Mouse (Mus musculus) ES-CJ7 (cell line): ENCODE data around the gene Kcne3.
A peak's percentile ranks its signal among the peaks of the same experiment; 100 is the strongest.

Source experiments
- DNase-seq: peaks from one replicate; pipeline ENCODE4 v3.0.0; 2011; ENCODE audit warnings: low read depth, low spot score

The Kcne3 gene

GRCm38 (mm10) chr7:100176269-100176668, at the start of gene Kcne3:
Gene Kcne3 (plus strand): TSS chr7:100176502.
- DNase-seq, result no peak

DNA sequence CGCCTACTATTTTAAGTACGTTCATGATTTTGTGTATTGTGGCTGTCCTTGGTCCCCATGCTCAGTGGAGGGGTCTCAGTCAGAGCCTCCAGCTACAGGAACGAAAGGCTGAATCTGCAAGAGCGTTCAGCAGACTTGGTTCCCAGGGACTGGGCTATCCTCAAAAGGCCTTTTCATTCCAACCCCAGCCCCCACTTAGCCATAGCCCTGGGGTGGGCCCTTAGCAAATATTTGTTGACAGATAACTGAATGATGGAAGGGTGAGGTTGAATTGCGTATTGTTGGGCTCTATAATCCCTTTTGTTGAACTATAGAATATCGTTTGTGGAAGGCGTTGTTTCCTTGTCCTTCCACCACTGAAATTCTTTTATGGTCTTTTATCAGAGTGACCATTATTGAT, 49.8 kb upstream of the Kcne3 start:
- no peak for DNase-seq

DNA sequence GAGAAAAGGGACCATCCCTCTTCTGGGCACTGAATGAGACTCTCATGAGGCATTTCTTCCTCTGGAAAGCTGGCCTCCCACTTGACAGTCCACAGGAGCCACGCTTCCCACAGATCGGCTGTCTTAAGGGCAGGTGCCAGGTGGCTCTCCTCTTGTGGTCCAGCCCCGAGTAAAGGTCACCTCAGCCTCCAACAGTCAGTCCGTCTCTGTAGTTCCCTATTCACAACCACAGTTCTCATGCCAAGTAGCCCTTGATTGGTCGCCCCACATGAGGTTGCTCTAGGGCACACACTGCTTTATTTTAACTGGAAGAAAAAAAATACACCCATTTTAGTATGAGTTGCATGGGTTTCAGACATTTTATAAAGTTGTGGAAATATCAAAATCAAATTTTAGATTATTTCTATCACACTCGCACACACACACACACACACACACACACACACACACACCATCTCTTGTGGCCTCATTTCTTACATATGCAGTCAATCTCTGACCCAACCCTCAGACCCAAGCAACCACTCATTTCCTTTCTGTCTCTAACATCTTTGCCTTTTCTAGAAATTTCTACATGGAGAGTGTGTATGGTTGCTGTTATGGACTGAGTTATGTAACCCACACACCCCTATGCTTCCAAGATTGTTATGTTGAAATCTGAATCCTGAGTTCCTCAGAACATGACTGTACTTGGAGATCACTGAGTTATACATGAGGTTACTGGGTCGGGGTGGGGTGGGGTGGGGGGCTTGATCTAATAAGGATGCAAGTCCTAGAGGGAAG, 47.9 kb upstream of the Kcne3 start:
- no peak for DNase-seq

- DNase-seq, result no peak
Measured at GRCm38 (mm10) chr7:100130592-100130991, 45.7 kb upstream of the Kcne3 start.

DNA sequence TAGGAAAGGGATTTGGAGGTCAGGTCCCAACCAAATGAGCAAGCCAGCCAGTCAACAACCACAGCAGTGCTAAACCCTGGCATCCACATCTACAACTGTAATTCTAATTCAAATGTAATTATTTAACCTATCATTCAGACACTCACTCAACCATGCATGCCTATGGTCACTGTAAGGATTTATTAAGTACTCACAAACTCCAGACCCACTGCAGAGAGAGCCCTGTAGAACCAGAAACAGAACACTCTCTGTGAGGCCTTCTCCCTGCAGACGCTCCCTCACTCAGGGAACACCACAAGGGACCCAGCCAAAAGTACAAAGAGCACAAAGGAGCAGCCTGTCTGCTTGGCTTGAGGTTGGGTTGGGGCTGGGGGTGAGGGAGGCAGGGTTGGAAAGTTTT, 43.9 kb upstream of the Kcne3 start:
- DNase-seq, result no peak

GRCm38 (mm10) chr7:100137038-100137437, 39.3 kb upstream of the Kcne3 start:
- no peak for DNase-seq

DNA sequence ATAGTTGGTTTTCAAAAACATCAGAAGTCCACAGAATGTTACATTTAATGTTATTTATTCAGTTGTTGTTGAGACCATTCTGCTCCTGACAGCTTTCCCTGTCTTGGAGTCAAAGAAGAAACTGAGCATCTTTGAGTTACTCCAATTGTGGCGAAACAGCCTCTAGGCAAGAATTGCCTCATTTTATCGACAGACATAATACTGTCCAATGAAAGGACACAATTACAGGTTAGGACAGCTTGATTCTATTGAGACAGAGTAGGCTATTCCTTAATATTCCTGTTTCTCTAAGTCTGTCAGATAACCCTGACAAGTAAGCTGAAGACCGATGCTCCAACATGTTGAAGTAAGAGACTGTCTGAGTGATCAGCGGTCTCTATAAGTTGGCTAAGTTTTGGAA, 38.2 kb upstream of the Kcne3 start:
- DNase-seq, result no peak

GRCm38 (mm10) chr7:100140591-100140990, 35.7 kb upstream of the Kcne3 start:
- DNase-seq, result no peak

DNA sequence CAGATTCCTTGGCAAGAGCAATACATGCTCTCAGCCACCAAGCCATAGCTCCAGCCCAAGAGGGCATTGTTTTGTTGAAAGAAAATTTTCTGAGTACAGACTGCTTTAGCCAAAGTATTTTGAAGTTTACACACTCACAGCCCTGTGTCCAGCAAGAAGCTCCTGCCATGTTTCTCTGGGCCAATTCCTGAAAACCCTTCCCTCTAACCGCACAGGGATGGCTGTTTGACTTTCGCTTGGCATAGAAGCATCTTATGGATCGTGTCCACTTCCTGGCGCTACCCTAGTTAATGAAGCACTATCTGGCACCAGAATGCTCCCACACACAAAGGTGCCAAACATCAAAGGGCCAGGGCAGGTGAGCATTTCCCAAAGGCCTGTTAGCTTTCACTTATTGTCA, 27.7 kb upstream of the Kcne3 start:
- no peak for DNase-seq

- no peak for DNase-seq
Measured at GRCm38 (mm10) chr7:100150086-100150485, 26.2 kb upstream of the Kcne3 start.

GRCm38 (mm10) chr7:100150626-100151025, 25.7 kb upstream of the Kcne3 start:
- DNase-seq, result no peak

- no peak for DNase-seq
Measured at GRCm38 (mm10) chr7:100157669-100158068, 18.6 kb upstream of the Kcne3 start.

GRCm38 (mm10) chr7:100159105-100159841, 17.0 kb upstream of the Kcne3 start, which contains the start of gene Lipt2:
Gene Lipt2 (plus strand): TSS chr7:100159277.
- peak; percentile 87 for DNase-seq

GRCm38 (mm10) chr7:100160006-100160405, 16.3 kb upstream of the Kcne3 start:
- peak; percentile 33 for DNase-seq

DNA sequence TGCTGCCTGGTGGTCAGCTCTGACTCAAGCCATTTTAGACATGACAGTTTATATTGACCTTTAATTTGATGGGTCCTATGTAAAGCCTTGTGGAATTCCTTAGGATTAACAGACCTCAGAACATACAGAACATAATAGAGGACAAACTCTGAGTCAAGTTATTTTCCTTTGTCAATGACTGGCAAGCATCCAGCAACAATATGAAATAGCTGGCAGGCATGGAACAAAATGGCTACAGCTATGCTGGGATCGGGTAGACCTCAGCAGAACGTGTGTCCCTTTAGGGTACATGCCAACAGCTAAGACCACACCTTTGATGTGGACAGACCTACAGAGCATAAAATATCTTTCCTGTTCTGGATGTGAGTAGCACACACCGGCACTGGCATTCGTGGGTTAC, 12.8 kb upstream of the Kcne3 start:
- DNase-seq, result no peak

DNA sequence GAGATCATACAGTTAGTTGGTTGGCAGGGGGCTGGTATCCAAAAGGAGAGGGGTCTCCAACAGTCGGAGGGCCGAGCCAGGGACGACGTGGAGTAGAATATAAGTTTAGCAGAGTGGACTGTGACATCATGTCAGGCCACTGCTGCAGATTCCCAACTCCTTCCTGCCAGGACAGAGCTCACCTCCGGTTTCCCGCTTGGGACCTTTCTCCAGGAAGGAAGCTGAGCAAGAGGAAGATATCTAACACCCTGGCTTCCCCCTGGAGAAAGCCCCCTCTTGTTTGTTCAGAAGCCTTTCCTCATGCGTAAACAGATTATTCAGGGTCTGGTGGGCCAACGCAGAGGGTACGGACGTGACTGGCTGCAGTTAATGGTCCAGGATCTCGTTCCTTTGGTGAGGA, 7.6 kb upstream of the Kcne3 start:
- DNase-seq, result no peak

DNA sequence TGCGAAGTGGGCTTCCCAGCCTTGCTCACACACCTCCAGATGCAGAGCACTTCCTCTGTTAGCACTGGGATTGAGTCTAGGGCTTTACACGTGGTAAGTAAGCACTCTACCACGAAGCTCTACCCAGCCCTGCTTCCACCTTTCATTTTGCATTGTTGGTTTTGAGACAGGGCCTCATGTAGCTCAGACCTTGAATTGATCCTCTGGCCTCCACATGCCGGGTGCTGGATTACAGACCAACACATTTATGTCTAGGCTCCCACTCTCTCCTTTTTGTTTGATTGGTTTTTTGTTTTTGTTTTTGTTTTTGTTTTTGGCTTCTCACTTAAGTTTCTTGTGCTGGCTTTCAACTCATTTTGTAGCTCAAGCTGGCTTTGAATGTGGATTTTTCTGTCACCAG, 5.5 kb upstream of the Kcne3 start:
- no peak for DNase-seq

DNA sequence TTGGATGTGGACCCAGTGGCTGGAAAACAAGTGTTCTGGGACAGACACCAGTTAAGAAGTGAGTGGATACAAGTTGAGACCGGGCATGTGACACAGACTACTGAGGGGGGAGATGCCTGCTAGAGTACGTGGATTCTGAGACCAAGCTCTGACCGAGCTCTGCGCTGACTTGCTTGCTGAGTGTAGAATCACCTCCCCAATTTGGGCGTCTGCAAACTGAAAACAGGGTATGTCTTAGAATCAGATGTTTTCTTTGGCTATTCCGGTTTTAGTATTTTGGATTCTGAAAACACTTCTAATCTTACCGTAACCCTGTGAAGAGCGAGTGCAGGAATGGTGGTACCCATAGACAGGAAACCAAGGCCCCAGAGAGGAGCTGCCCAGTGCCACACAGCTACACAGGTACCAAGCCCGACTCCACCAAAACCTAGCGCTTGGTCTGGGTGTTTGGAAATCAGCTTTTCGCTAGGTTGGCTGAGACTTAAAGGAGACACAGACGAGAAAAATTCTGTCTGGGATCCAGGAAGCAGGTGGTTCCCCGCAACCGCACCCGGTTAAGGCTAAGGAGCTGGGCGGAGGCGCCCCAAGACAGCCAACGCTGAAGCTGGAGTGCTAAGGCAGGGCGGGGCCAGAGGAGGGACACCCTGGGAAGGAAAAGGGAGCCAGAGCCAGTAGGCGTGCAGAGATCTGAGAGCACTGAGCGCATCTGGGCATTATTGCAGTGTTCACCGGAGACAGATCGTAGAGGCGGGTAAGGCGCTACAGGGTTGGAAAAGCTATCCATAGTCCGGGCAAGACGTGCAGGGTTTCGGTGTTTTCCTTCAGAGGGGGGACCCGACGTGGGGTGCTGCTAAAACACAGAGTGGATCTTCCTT, 2.0 kb downstream of the Kcne3 start:
- peak; percentile 40 for DNase-seq

- DNase-seq, result peak; percentile 11
Measured at GRCm38 (mm10) chr7:100178891-100179233, 2.6 kb downstream of the Kcne3 start.

- DNase-seq, result no peak
Measured at GRCm38 (mm10) chr7:100179394-100179793, 3.1 kb downstream of the Kcne3 start.

DNA sequence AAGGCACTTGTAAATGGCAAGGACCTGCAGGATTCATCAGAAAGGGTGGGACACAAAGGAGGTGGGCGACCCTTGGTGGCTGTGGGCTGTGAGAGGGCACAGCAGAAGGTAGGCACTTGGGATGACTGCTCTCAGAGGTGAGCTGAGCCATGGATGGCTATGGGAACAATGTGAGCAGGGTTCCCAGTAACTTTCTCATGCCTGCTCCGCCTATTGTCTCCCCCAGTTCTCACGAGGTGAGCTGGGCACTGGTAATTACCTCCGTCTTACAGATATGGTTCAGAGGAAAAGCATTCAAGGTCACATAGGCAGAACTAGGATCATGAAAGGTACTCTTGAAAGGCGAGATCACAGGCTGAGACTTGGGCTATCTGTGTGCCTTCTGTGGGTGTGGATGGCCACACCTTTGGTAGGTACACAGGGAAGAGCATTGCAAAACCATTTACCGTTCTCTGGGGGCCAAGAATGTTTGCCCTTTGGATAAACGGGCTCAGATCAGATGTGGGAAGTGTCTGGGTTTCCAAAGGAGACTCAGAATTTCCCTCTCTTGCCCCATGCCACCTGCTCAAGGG, 3.6 kb downstream of the Kcne3 start:
- DNase-seq, result no peak

DNA sequence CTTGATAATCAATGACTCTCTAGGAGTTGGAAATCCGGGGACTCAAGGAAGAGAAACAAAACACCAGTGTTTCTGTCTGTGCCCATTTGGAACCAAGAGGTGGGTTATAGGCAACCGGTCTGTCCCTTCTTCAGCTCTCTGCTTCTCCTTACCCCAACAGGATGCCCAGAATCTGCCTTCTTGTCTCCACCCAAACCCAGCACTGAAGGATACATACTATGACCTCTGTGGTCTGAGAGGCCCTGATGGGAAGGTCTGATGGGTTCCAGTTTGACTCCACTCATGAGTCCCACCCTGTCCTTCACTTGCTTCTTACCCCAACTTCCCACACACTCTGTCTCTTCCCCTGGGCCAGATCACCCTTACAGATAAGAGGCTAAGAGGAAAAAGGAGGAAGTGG, 4.9 kb downstream of the Kcne3 start:
- DNase-seq, result no peak
